Mouse (Mus musculus) heart, embryonic 16.5 days (tissue): Measurements from ENCODE around the gene Trio. TPM values are rescaled to one million over a fixed set of nuclear protein-coding genes. Genes with fewer than 3 reads are reported as not detected.

Experiments used
- ATAC-seq: fragments of 200-750 bp; cut with Nextera tagmentation; replicated peaks from 2 replicates; pipeline ENCODE4 v1.8.0; 2017; ENCODE audit warnings: moderate number of reproducible peaks; ENCODE audit not compliant: insufficient read depth, low FRiP score; ENCODE audit errors: extremely low read depth
- H3K27ac ChIP-seq: fragments of 300-500 bp; sonication (generic); 2 replicates; pipeline ENCODE4 v1.5.1; 2014; ENCODE audit warnings: mild to moderate bottlenecking, low read length, control low read depth, moderate library complexity
- H3K27me3 ChIP-seq: fragments of 300-500 bp; sonication (generic); 2 replicates; pipeline ENCODE4 v1.6.1; 2014; ENCODE audit warnings: low read length, mixed read lengths; ENCODE audit not compliant: control insufficient read depth, insufficient read depth
- H3K36me3 ChIP-seq: fragments of 300-500 bp; sonication (generic); 2 replicates; pipeline ENCODE4 v1.6.1; 2014; ENCODE audit not compliant: control insufficient read depth, insufficient read depth
- H3K4me1 ChIP-seq: fragments of 300-500 bp; sonication (generic); 2 replicates; pipeline ENCODE4 v1.6.1; 2014; ENCODE audit warnings: low read length, mixed read lengths; ENCODE audit not compliant: control insufficient read depth, insufficient read depth
- H3K4me2 ChIP-seq: fragments of 300-500 bp; sonication (generic); 2 replicates; pipeline ENCODE4 v1.6.1; 2014; ENCODE audit warnings: low read depth, mild to moderate bottlenecking, control low read depth, low read length
- H3K4me3 ChIP-seq: fragments of 300-500 bp; sonication (generic); 2 replicates; pipeline ENCODE4 v1.5.1; 2014; ENCODE audit warnings: mild to moderate bottlenecking, control low read depth, low read length
- H3K9ac ChIP-seq: fragments of 300-500 bp; sonication (generic); 2 replicates; pipeline ENCODE4 v1.6.1; 2014; ENCODE audit warnings: low read length, control low read depth
- H3K9me3 ChIP-seq: fragments of 300-500 bp; sonication (generic); replicated peaks from 2 replicates; pipeline ENCODE4 v1.6.1; 2016; ENCODE audit warnings: low read length; ENCODE audit not compliant: control insufficient read depth
- WGBS: fragments of 180-500 bp; shearing (Covaris S2); extraction: QIAGEN DNeasy Blood & Tissue Kit; methylation state at CpG from one replicate; pipeline ENCODE4 v1.1.7; 2014; 5-methylcytosine and 5-hydroxymethylcytosine counted together
- polyA plus RNA-seq: library from polyadenylated mRNA; unstranded; fragments of >200 nt; fragmentation: Nextera tagmentation; extraction: Ambion mirVana; gene quantifications from 2 replicates; pipeline ENCODE4 v1.2.1, GENCODE M21; 2015

Trio gene
- polyA plus RNA-seq, 1 experiment from 2014 or later = 18.7 TPM

GRCm38 (mm10) chr15:28026167-28026481 lies 476 bp upstream of the Trio start:
- H3K36me3 ChIP-seq = no peaks in the 10 kb centered on the region
- WGBS = under 1% methylated on average over 18 of the region's 18 CpGs
- H3K9ac ChIP-seq = peak overlapping the region; percentile 73
- peak overlapping the region; percentile 88 for H3K4me2 ChIP-seq
- H3K27me3 ChIP-seq = no peaks in the 10 kb centered on the region
- H3K9me3 ChIP-seq = no peaks in the 10 kb centered on the region
- H3K27ac ChIP-seq = peak overlapping the region; percentile 5; the same call in 1 of the 2 replicates
- H3K4me1 ChIP-seq = peaks cover 33% of the 10 kb centered on the region
- H3K4me3 ChIP-seq = peak overlapping the region; percentile 94
- no peak for ATAC-seq

GRCm38 (mm10) chr15:28024965-28025338 lies 696 bp downstream of the Trio start:
- Histone ChIP-seq H3K27ac (peak overlapping the region; percentile 98), H3K27me3 (no peaks in the 10 kb centered on the region), H3K9ac (peak overlapping the region; percentile 96), H3K4me3 (peak overlapping the region; percentile 94), H3K4me2 (peak overlapping the region; percentile 88), H3K36me3 (no peaks in the 10 kb centered on the region), H3K4me1 (peaks cover 41% of the 10 kb centered on the region), H3K9me3 (no peaks in the 10 kb centered on the region)
- WGBS = under 1% methylated on average over 35 of the region's 54 CpGs
- peak; percentile 23 for ATAC-seq

- Histone ChIP-seq H3K4me3 (peak overlapping the region; percentile 94), H3K4me1 (peaks cover 46% of the 10 kb centered on the region), H3K27me3 (no peaks in the 10 kb centered on the region), H3K36me3 (no peaks in the 10 kb centered on the region), H3K27ac (peak overlapping the region; percentile 98), H3K4me2 (peak overlapping the region; percentile 88), H3K9ac (peak overlapping the region; percentile 96), H3K9me3 (no peaks in the 10 kb centered on the region)
- ATAC-seq = peak; percentile 28
- WGBS = 2% methylated on average over 57 of the region's 81 CpGs
These were observed 1.4 kb downstream of the Trio start for GRCm38 (mm10) chr15:28024031-28024964.

GRCm38 (mm10) chr15:28021591-28022209 lies 3.9 kb downstream of the Trio start:
- Histone ChIP-seq H3K9ac (peak overlapping the region; percentile 57), H3K27me3 (no peaks in the 10 kb centered on the region), H3K4me2 (peak overlapping the region; percentile 60), H3K4me1 (peaks cover 48% of the 10 kb centered on the region), H3K4me3 (peak overlapping the region; percentile 31), H3K36me3 (no peaks in the 10 kb centered on the region), H3K9me3 (no peaks in the 10 kb centered on the region), H3K27ac (peak overlapping the region; percentile 34; the same call in 1 of the 2 replicates)
- WGBS = 15% methylated on average over 15 of the region's 15 CpGs
- ATAC-seq = no peak

- Histone ChIP-seq H3K27me3 (no peaks in the 10 kb centered on the region), H3K4me2 (no peak overlapping the region), H3K9me3 (no peaks in the 10 kb centered on the region), H3K4me1 (peaks cover 43% of the 10 kb centered on the region), H3K27ac (no peak overlapping the region), H3K36me3 (no peaks in the 10 kb centered on the region), H3K4me3 (no peak overlapping the region), H3K9ac (no peak overlapping the region)
- WGBS = 57% methylated on average over 7 of the region's 7 CpGs
- no peak for ATAC-seq
These were observed 6.1 kb downstream of the Trio start for GRCm38 (mm10) chr15:28019393-28020070.

- Histone ChIP-seq H3K4me2 (no peak overlapping the region), H3K36me3 (no peaks in the 10 kb centered on the region), H3K4me1 (peaks cover 23% of the 10 kb centered on the region), H3K4me3 (no peak overlapping the region), H3K27me3 (no peaks in the 10 kb centered on the region), H3K9ac (no peak overlapping the region), H3K9me3 (no peaks in the 10 kb centered on the region), H3K27ac (no peak overlapping the region)
- ATAC-seq = no peak
- 77% methylated on average over 3 of the region's 3 CpGs for WGBS
These were observed 18.1 kb downstream of the Trio start for GRCm38 (mm10) chr15:28007516-28007915.

GRCm38 (mm10) chr15:28004192-28004767 lies 21.4 kb downstream of the Trio start:
- 65% methylated on average over 5 of the region's 5 CpGs for WGBS
- H3K9ac ChIP-seq = no peak overlapping the region
- no peaks in the 10 kb centered on the region for H3K27me3 ChIP-seq
- H3K27ac ChIP-seq = 0 out of 2 replicates have a peak overlapping the region, but pooled peaks have one; percentile 4
- peaks cover 28% of the 10 kb centered on the region for H3K4me1 ChIP-seq
- H3K9me3 ChIP-seq = no peaks in the 10 kb centered on the region
- no peak for ATAC-seq
- no peaks in the 10 kb centered on the region for H3K36me3 ChIP-seq
- H3K4me3 ChIP-seq = no peak overlapping the region
- no peak overlapping the region for H3K4me2 ChIP-seq

- peaks cover 38% of the 10 kb centered on the region for H3K4me1 ChIP-seq
- no peak overlapping the region for H3K27ac ChIP-seq
- no peaks in the 10 kb centered on the region for H3K36me3 ChIP-seq
- H3K9ac ChIP-seq = no peak overlapping the region
- no peaks in the 10 kb centered on the region for H3K27me3 ChIP-seq
- no peak overlapping the region for H3K4me2 ChIP-seq
- ATAC-seq = no peak
- H3K9me3 ChIP-seq = no peaks in the 10 kb centered on the region
- H3K4me3 ChIP-seq = no peak overlapping the region
- WGBS = 77% methylated on average over 3 of the region's 3 CpGs
These were observed 23.1 kb downstream of the Trio start for GRCm38 (mm10) chr15:28002515-28002914.
